Mouse (Mus musculus): Measurements from ENCODE around the gene Hipk4. TPM values are rescaled to one million over a fixed set of nuclear protein-coding genes. Genes with fewer than 3 reads are reported as not detected.
"Not testable (repeated sequence)": the region's sequence is repeated elsewhere in the genome, so short reads cannot be mapped to it uniquely, and the experiment has no call there.

The Hipk4 gene
- polyA plus RNA-seq, 1 experiment from 2014 or later = 1.5 TPM

DNA sequence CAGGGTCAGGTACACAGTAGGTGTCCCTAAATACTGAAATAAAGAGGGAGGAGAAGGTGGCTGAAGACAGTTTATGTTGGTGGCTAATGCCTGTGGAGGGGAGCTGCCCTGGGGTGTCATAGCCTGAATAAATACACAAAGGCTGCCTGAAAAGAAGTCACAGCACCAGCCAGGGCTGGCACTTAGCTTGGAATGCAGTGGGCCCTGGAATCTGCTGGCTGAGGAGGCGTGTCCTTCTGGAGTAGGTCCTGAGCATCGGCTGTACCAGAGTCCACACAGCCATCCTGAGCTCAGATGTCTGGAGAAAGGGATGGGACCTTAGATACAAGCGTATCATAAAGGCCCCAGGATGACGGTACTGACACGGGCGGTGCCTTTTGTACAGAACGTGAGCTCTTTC lies 31.2 kb upstream of the Hipk4 start:
- Histone ChIP-seq H3K9ac (ENCODE audit: low read depth, low read length) (no peak overlapping the region), H3K4me3 (ENCODE audit: low read length) (no peak overlapping the region), H3K36me3 (ENCODE audit: control insufficient read depth, insufficient read depth, low read length) (no peaks in the 10 kb centered on the region), H3K4me1 (ENCODE audit: control insufficient read depth, insufficient read depth, low read depth, low read length) (peaks cover 3% of the 10 kb centered on the region), H3K9me3 (ENCODE audit: control insufficient read depth, low read length) (no peaks in the 10 kb centered on the region), H3K4me2 (ENCODE audit: low read length) (no peak overlapping the region), H3K27me3 (replicated peaks; ENCODE audit: control insufficient read depth, insufficient read depth, low read length) (no peaks in the 10 kb centered on the region; the same call in 1 of the 2 replicates), H3K27ac (ENCODE audit: low read depth, low read length) (no peak overlapping the region)
- ATAC-seq = no peak
- WGBS = 77% methylated on average over 7 of the region's 7 CpGs

DNA sequence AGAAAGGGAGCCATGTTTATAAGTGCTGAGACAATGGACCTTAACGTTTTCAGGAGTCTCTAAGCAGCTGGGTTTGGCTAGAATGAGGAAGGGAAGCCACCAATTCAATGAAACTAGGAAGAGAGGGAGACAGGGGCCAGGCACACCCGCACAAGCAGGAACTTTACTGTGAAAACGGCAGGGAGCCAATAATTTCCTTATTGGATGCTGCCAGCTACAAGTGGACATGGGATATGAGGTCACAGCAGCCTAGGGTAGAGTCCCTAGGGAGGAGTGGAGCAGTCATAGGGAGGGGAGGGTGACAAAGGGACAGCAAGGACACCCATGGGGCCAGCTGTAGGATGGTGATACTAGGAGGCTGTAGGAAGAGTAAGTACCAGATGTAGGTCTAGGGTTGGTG lies 30.0 kb upstream of the Hipk4 start:
- Histone ChIP-seq H3K4me2 (ENCODE audit: low read length) (no peak overlapping the region), H3K9ac (ENCODE audit: low read depth, low read length) (no peak overlapping the region), H3K27ac (ENCODE audit: low read depth, low read length) (no peak overlapping the region), H3K4me1 (ENCODE audit: control insufficient read depth, insufficient read depth, low read depth, low read length) (peaks cover under 1% of the 10 kb centered on the region), H3K27me3 (replicated peaks; ENCODE audit: control insufficient read depth, insufficient read depth, low read length) (no peaks in the 10 kb centered on the region; the same call in 1 of the 2 replicates), H3K9me3 (ENCODE audit: control insufficient read depth, low read length) (no peaks in the 10 kb centered on the region), H3K36me3 (ENCODE audit: control insufficient read depth, insufficient read depth, low read length) (no peaks in the 10 kb centered on the region), H3K4me3 (ENCODE audit: low read length) (no peak overlapping the region)
- no peak for ATAC-seq
- WGBS = 73% methylated on average over 3 of the region's 3 CpGs

DNA sequence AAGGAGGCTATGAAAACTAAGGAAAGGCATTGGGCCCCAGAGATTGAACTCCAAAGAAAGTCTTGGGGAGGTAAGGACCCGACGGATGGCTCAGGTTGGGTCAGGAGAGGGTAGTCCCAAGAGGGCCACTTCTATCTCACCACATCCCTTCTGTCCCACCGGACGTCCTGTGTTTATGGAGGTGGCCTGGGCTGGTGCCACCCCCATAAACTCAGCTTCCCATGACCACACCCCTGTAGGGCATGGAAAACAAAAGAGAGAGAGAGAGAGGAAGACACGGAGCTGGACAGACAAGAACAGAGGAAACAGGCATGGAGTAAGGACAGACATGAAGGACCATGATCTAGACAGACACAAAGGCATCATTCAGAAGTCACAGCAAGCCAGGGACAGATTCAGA lies 29.6 kb upstream of the Hipk4 start:
- WGBS = 88% methylated on average over 5 of the region's 5 CpGs
- H3K27ac ChIP-seq (ENCODE audit: low read depth, low read length) = no peak overlapping the region
- no peaks in the 10 kb centered on the region for H3K4me1 ChIP-seq (ENCODE audit: control insufficient read depth, insufficient read depth, low read depth, low read length)
- H3K9me3 ChIP-seq (ENCODE audit: control insufficient read depth, low read length) = no peaks in the 10 kb centered on the region
- H3K4me2 ChIP-seq (ENCODE audit: low read length) = no peak overlapping the region
- no peak for ATAC-seq
- no peak overlapping the region for H3K4me3 ChIP-seq (ENCODE audit: low read length)
- no peak overlapping the region for H3K9ac ChIP-seq (ENCODE audit: low read depth, low read length)
- no peaks in the 10 kb centered on the region; the same call in 1 of the 2 replicates for H3K27me3 ChIP-seq (replicated peaks; ENCODE audit: control insufficient read depth, insufficient read depth, low read length)
- H3K36me3 ChIP-seq (ENCODE audit: control insufficient read depth, insufficient read depth, low read length) = no peaks in the 10 kb centered on the region

DNA sequence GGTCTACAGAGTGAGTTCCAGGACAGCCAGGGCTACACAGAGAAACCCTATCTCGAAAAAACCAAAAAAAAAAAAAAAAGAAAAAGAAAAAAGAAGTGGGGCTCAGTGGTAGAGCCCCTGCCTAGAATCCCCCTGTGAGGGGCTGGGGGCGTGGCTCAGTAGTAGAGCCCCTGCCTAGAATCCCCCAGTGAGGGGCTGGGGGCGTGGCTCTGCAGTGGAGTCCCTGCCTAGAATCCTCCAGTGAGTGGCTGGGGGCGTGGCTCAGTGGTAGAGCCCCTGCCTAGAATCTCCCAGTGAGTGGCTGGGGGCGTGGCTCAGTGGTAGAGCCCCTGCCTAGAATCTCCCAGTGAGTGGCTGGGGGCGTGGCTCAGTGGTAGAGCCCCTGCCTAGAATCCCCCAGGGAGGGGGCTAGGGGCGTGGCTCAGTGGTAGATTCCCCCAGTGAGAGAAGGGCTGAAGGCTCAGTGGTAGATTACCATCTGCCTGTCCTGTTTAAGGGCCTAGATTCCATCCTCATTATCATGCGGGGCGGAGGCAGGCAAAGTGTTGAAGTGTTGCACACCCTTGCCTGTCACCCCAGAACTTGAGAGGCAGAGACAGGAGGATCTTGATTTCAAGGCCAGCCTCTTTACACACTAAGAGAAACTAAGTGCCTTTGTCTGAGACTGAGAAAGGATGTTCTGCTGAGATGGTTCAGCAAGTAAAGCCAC lies 28.3 kb upstream of the Hipk4 start:
- not testable (repeated sequence) for H3K4me2 ChIP-seq (ENCODE audit: low read length); H3K36me3 ChIP-seq (ENCODE audit: control insufficient read depth, insufficient read depth, low read length); H3K4me3 ChIP-seq (ENCODE audit: low read length); ATAC-seq; H3K27me3 ChIP-seq (replicated peaks; ENCODE audit: control insufficient read depth, insufficient read depth, low read length); H3K9ac ChIP-seq (ENCODE audit: low read depth, low read length); H3K9me3 ChIP-seq (ENCODE audit: control insufficient read depth, low read length); H3K4me1 ChIP-seq (ENCODE audit: control insufficient read depth, insufficient read depth, low read depth, low read length); H3K27ac ChIP-seq (ENCODE audit: low read depth, low read length)
- WGBS = 83% methylated on average over 9 of the region's 9 CpGs

DNA sequence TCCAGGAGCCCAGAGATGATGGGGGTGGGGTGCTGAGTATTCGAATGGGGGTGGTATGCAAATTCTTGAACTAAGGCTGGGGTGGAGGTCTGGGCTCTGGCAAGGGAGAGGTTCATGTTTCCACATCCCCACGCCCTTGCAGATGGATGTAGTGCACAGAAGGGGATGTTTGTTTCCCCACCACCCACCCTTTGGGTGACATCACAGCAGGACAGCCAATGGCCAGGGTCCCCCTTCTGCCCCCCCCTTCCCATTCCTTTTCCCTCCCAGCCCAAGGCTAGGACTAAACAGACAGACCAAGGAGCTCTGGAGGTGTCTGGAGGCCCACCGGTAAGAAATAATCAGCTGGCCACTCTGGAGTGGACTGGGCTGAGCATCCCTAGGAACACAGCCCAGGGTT lies 24.0 kb upstream of the Hipk4 start, which contains the start of gene Prx:
TSS of gene Prx (plus strand) at position 289 of the 400 bp plus-strand sequence.
- H3K9me3 ChIP-seq (ENCODE audit: control insufficient read depth, low read length) = no peaks in the 10 kb centered on the region
- no peak for ATAC-seq
- H3K27me3 ChIP-seq (replicated peaks; ENCODE audit: control insufficient read depth, insufficient read depth, low read length) = no peaks in the 10 kb centered on the region
- no peak within 1 kb of the TSS for H3K4me3 ChIP-seq (ENCODE audit: low read length)
- no peak within 1 kb of the TSS for H3K27ac ChIP-seq (ENCODE audit: low read depth, low read length)
- no peaks in the 10 kb centered on the region for H3K4me1 ChIP-seq (ENCODE audit: control insufficient read depth, insufficient read depth, low read depth, low read length)
- WGBS = 63% methylated on average over 3 of the region's 3 CpGs
- H3K9ac ChIP-seq (ENCODE audit: low read depth, low read length) = no peak within 1 kb of the TSS
- H3K4me2 ChIP-seq (ENCODE audit: low read length) = no peak within 1 kb of the TSS
- H3K36me3 ChIP-seq (ENCODE audit: control insufficient read depth, insufficient read depth, low read length) = no peaks in the 10 kb centered on the region

DNA sequence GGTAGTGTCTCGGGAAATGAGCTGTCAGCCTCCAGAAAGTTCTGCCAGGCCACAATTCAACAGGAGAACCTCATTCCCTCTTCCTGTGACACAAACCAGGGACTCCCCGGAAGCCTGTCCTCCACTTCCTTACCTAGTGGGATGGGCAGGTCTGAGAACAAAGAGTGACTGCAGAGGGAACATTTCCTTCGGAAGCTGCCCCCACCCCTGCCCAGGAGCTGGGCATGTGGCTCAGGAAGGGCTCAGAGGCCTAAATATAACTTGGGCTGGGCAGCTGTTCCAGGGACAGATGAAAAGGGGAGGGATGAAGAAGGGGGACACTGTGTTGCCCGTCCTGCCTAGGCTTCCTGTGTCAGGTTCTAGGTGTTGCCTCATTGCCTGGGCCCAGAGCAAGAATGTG lies 21.4 kb upstream of the Hipk4 start:
- Histone ChIP-seq H3K36me3 (ENCODE audit: control insufficient read depth, insufficient read depth, low read length) (no peaks in the 10 kb centered on the region), H3K27me3 (replicated peaks; ENCODE audit: control insufficient read depth, insufficient read depth, low read length) (no peaks in the 10 kb centered on the region), H3K9me3 (ENCODE audit: control insufficient read depth, low read length) (no peaks in the 10 kb centered on the region)

DNA sequence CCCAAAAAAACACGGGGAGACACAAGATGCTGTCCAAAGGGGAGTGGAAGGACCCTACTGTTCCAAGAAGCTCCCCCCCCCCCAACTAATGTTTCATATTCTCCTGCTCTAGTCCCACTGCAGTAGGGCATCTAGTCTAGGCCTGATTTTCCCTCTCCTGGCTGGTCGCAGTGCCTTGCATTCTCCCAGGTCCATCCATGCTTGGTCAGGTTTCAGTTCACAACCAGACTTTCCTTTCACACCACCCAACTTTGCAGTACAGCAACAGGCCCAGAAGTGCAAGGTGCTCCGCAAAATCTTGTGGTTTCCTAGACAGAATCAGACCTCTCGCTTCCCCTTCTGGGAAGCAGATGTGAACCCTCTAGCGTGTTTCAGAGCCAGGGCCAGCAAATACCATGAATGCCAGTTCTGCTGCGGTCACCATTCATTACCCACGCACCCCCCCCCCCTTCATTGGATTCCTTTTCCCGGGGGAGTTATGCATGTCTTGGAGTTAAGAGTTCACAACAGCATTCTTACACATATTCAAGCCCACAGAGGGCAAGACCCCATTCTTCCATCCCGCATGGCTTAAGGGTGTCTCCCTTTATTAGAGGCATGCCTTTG lies 16.2 kb upstream of the Hipk4 start:
- no peaks in the 10 kb centered on the region for H3K36me3 ChIP-seq (ENCODE audit: control insufficient read depth, insufficient read depth, low read length)
- peaks cover 10% of the 10 kb centered on the region for H3K4me1 ChIP-seq (ENCODE audit: control insufficient read depth, insufficient read depth, low read depth, low read length)
- no peak overlapping the region for H3K9ac ChIP-seq (ENCODE audit: low read depth, low read length)
- no peaks in the 10 kb centered on the region for H3K27me3 ChIP-seq (replicated peaks; ENCODE audit: control insufficient read depth, insufficient read depth, low read length)
- peak overlapping the region; percentile 98; the same call in 1 of the 2 replicates for H3K27ac ChIP-seq (ENCODE audit: low read depth, low read length)
- 44% methylated on average over 9 of the region's 9 CpGs for WGBS
- H3K9me3 ChIP-seq (ENCODE audit: control insufficient read depth, low read length) = no peaks in the 10 kb centered on the region
- peak overlapping the region; percentile 59 for H3K4me3 ChIP-seq (ENCODE audit: low read length)
- H3K4me2 ChIP-seq (ENCODE audit: low read length) = peak overlapping the region; percentile 66
- ATAC-seq = no peak

More for the DNA sequence above, 21.4 kb upstream of the Hipk4 start:
- no peak for ATAC-seq
- Histone ChIP-seq H3K9ac (ENCODE audit: low read depth, low read length) (no peak overlapping the region), H3K4me3 (ENCODE audit: low read length) (no peak overlapping the region), H3K4me1 (ENCODE audit: control insufficient read depth, insufficient read depth, low read depth, low read length) (no peaks in the 10 kb centered on the region), H3K4me2 (ENCODE audit: low read length) (no peak overlapping the region), H3K27ac (ENCODE audit: low read depth, low read length) (no peak overlapping the region)
- whole genome bisulfite sequencing = 73% methylated on average over 4 of the region's 4 CpGs

DNA sequence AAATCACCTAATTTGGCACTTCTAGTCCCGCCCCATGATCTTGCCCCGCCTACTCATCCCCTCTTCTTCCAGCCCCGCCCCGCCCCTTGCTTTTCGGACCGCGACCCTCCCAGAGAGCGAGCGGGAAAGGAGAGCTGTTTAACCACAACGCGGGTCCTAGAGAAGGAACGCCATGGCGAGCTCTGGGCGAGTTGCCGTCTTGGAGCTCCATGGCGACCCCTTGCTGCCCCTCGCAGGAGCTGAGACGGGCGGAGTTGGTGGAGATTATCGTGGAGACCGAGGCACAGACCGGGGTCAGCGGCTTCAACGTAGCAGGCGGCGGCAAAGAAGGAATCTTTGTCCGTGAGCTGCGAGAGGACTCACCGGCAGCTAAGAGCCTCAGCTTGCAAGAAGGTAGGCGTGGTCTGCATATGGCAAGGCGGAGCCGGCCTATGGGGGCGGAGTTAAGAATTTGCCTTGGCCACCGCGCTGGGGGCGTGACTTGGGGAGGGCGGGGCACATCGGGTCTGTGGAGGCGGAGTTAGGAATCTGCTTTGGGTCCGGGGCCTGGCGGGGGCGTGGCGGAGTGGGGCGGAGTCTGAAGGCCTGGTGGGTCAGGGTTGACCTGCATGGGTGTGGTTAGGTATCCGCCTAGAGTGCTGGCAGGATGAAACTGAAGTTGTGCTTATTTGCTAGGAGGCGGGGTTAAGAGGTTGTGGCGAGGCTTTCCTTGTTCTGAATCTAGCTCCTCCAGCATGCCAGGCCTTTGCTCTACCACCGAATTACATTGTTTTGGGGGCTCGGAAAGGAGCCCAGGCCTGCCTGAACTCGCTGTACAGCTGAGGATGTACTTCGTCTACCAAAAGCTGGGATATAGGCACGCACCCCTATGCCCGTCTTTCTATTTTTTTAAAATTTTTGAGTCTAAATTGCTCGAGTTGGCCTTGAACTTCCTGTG lies 15.1 kb upstream of the Hipk4 start:
- H3K27me3 ChIP-seq (replicated peaks; ENCODE audit: control insufficient read depth, insufficient read depth, low read length) = no peaks in the 10 kb centered on the region
- peak overlapping the region; percentile 98 for H3K27ac ChIP-seq (ENCODE audit: low read depth, low read length)
- H3K9me3 ChIP-seq (ENCODE audit: control insufficient read depth, low read length) = no peaks in the 10 kb centered on the region
- H3K4me3 ChIP-seq (ENCODE audit: low read length) = peak overlapping the region; percentile 59
- ATAC-seq = peak; percentile 95
- under 1% methylated on average over 53 of the region's 54 CpGs for WGBS
- H3K9ac ChIP-seq (ENCODE audit: low read depth, low read length) = peak overlapping the region; percentile 78
- peak overlapping the region; percentile 66 for H3K4me2 ChIP-seq (ENCODE audit: low read length)
- H3K4me1 ChIP-seq (ENCODE audit: control insufficient read depth, insufficient read depth, low read depth, low read length) = peaks cover 10% of the 10 kb centered on the region
- H3K36me3 ChIP-seq (ENCODE audit: control insufficient read depth, insufficient read depth, low read length) = no peaks in the 10 kb centered on the region

DNA sequence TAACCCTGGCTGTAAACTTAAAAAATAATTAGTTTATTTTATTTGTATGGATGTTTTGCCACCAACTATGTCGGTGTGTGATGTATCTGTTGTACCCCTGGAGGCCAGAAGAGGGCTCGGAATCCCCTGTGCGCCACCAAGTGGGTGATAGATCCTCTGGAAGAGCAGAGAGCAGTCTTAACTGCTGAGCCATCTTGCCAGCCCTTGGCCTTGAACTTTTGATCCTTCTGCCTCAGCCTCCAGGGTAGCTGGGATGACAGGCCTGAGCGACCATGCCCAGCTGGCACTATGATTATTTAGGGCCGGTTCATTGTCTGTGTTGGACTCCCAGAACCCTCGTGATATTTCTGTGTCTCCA lies 14.4 kb upstream of the Hipk4 start:
- Histone ChIP-seq H3K4me2 (ENCODE audit: low read length) (peak overlapping the region; percentile 66), H3K4me3 (ENCODE audit: low read length) (peak overlapping the region; percentile 59), H3K27ac (ENCODE audit: low read depth, low read length) (0 out of 2 replicates have a peak overlapping the region, but pooled peaks have one; percentile 18), H3K4me1 (ENCODE audit: control insufficient read depth, insufficient read depth, low read depth, low read length) (peaks cover 10% of the 10 kb centered on the region), H3K36me3 (ENCODE audit: control insufficient read depth, insufficient read depth, low read length) (no peaks in the 10 kb centered on the region), H3K9me3 (ENCODE audit: control insufficient read depth, low read length) (no peaks in the 10 kb centered on the region), H3K27me3 (replicated peaks; ENCODE audit: control insufficient read depth, insufficient read depth, low read length) (no peaks in the 10 kb centered on the region), H3K9ac (ENCODE audit: low read depth, low read length) (no peak overlapping the region)
- peak; percentile 35 for ATAC-seq
- 26% methylated on average over 6 of the region's 6 CpGs for WGBS

All from hindbrain, embryonic 16.5 days (tissue).